Mouse (Mus musculus) urinary bladder, postnatal 10 days (tissue): ENCODE measurements around the gene Gm26965.
"Not testable (repeated sequence)": the region's sequence is repeated elsewhere in the genome, so short reads cannot be mapped to it uniquely, and the experiment has no call there.

Experiments used
- DNase-seq: peaks from one replicate; pipeline ENCODE4 v3.0.0; 2022; ENCODE audit warnings: low spot score

Gm26965 gene

GRCm38 (mm10) chr13:67525753-67526410 is at the start of gene Gm26965, which contains the start of gene Zfp87:
Gm26965 (minus strand) TSS chr13:67526151.
Zfp87 (minus strand) TSS chr13:67526177.
- peak; percentile 52 for DNase-seq

GRCm38 (mm10) chr13:67572591-67573189 is 46.7 kb upstream of the Gm26965 start:
- no peak for DNase-seq

- no peak for DNase-seq
These were observed 27.8 kb upstream of the Gm26965 start, which contains the start of gene Zfp748 for GRCm38 (mm10) chr13:67553730-67554129. Zfp748 (minus strand) TSS chr13:67553830.

- peak; percentile 25 for DNase-seq
These were observed 26.8 kb upstream of the Gm26965 start for GRCm38 (mm10) chr13:67552505-67553346.

- no peak for DNase-seq
These were observed 20.0 kb upstream of the Gm26965 start for GRCm38 (mm10) chr13:67545941-67546340.

GRCm38 (mm10) chr13:67527049-67527730 is 1.2 kb upstream of the Gm26965 start:
- DNase-seq = no peak

GRCm38 (mm10) chr13:67500908-67501307 is 25.0 kb downstream of the Gm26965 start:
- no peak for DNase-seq

- DNase-seq = peak; percentile 23
These were observed 25.7 kb downstream of the Gm26965 start, which contains the start of gene Zfp58 for GRCm38 (mm10) chr13:67500084-67500719. Zfp58 (minus strand) TSS chr13:67500555.

- no peak for DNase-seq
These were observed 30.3 kb downstream of the Gm26965 start for GRCm38 (mm10) chr13:67495631-67496030.

GRCm38 (mm10) chr13:67484424-67484811 is 41.5 kb downstream of the Gm26965 start:
- no peak for DNase-seq

- DNase-seq = peak; percentile 39
These were observed 42.1 kb downstream of the Gm26965 start, which contains the start of gene Zfp874b for GRCm38 (mm10) chr13:67483625-67484423. Zfp874b (minus strand) TSS chr13:67484258.

GRCm38 (mm10) chr13:67481528-67481927 is 44.4 kb downstream of the Gm26965 start:
- no peak for DNase-seq

- DNase-seq = no peak
These were observed 56.7 kb downstream of the Gm26965 start for GRCm38 (mm10) chr13:67469274-67469673.

- not testable (repeated sequence) for DNase-seq
These were observed 62.3 kb downstream of the Gm26965 start for GRCm38 (mm10) chr13:67463506-67464185.

GRCm38 (mm10) chr13:67452021-67452309 is 74.0 kb downstream of the Gm26965 start:
- no peak for DNase-seq

- peak; percentile 22 for DNase-seq
These were observed 74.6 kb downstream of the Gm26965 start, which contains the start of gene Zfp874a for GRCm38 (mm10) chr13:67451172-67452020. Zfp874a (minus strand) TSS chr13:67451624.
